Mouse (Mus musculus) cortical plate, adult 2 months (tissue): Measurements from ENCODE around the gene Magi1. TPM values are rescaled to one million over a fixed set of nuclear protein-coding genes. Genes with fewer than 3 reads are reported as not detected.

Experiments used
- H3K27ac ChIP-seq: fragments of 200-500 bp; 2 replicates; pipeline ENCODE4 v1.5.1; 2012; ENCODE audit warnings: low read length, control low read depth, inconsistent platforms; ENCODE audit not compliant: insufficient read depth
- H3K4me1 ChIP-seq: fragments of 200-500 bp; 2 replicates; pipeline ENCODE4 v1.6.1; 2011; ENCODE audit warnings: low read length; ENCODE audit not compliant: control insufficient read depth, insufficient read depth
- H3K4me3 ChIP-seq: fragments of 200-500 bp; 2 replicates; pipeline ENCODE4 v1.5.1; 2011; ENCODE audit warnings: mild to moderate bottlenecking, low read length, control low read depth; ENCODE audit not compliant: insufficient read depth
- CTCF ChIP-seq: fragments of 200-500 bp; IDR thresholded peaks from 2 replicates; pipeline ENCODE4 v1.5.1; 2011; ENCODE audit warnings: mild to moderate bottlenecking, control low read depth, low read length; ENCODE audit not compliant: insufficient read depth; ENCODE audit errors: extremely low read depth
- POLR2A ChIP-seq: fragments of 200-500 bp; IDR thresholded peaks from 2 replicates; pipeline ENCODE4 v1.6.1; 2011; ENCODE audit warnings: mild to moderate bottlenecking, low read length, control low read depth; ENCODE audit not compliant: insufficient read depth; ENCODE audit errors: extremely low read depth
- polyA plus RNA-seq: library from polyadenylated mRNA; depleted of rRNA; stranded (reverse); fragments of >200 nt; gene quantifications from 2 replicates; pipeline ENCODE4 v1.2.3, GENCODE M21; 2012

The Magi1 gene
- polyA plus RNA-seq, 1 experiment, result 39.5 TPM

DNA sequence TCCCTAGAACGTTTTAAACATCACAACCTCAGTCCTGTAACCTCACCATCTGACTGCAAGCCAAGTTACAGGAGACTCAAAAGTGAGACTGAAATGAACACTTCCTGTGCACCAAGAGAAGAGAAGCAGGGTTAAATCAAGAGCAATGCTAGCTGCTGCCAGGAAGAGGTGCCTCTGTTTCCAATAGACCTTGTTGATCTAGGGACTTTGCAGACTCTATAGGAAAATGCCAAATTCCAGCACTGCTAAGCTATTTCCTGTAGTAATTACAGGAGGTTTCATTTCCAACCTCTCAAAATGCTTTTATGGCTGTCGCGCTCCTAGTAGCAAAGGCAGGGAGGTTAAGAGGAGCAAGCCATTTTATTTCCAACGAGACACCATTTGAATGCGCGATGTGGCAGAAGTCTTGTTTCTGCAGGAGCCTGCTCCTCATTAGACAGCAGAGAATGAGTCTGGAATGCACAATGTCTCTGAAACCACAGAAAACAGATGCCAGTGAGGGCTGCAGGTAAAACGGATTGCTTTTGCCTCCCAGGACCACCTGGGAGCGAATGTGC, 222.2 kb downstream of the Magi1 start:
- no peak overlapping the region for H3K27ac ChIP-seq
- TF ChIP-seq CTCF (no peak), POLR2A (no peak)
- H3K4me1 ChIP-seq, result no peaks in the 10 kb centered on the region
- H3K4me3 ChIP-seq, result no peak overlapping the region

DNA sequence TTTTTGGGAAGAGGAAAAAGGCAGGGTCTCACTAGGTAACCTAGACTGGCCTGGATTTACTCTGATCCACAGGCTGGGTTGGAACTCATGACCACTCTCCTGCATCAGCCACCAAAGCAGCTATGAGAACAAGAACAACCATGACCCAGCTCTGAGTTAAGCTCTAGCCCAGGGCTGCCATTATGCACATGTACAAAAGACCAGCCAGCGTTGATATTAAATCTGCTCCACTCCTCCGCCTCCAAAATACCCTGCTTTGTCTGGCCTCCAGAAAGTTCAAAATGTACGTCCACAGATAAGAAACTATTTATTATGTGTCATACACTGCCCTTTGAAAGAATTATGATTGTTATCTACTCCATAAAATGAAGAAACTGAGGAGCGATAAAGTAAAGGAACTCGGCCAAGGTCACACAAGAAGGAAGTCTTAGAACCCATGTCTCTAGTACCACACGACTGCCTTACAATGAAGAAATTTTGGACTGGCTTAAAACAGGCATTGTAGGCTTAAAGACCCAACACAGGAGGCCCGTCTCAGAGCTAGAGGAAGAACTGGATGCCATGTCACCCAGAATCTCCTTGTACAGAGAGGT, 223.0 kb downstream of the Magi1 start:
- Histone ChIP-seq H3K27ac (no peak overlapping the region), H3K4me3 (no peak overlapping the region), H3K4me1 (no peaks in the 10 kb centered on the region)
- TF ChIP-seq CTCF (no peak), POLR2A (no peak)

DNA sequence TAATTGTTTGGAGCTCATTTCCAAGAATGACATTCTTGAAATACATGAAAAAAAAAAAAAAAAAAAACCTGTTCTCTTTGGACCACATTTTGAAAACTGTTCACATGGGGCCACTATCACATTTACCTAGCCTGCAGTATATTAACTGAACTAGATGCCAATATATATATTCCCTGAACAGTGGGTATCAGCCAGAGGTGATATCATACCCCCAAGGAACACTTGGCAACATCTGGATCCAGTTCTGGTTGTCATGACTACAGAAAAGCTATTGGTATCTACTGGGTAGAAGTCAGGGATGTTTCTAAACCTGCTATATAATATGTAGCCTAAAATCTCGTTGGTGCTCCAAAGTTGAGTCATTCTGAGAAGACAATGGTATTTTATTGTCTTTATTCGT, 224.6 kb downstream of the Magi1 start:
- H3K4me3 ChIP-seq, result no peak overlapping the region
- TF ChIP-seq POLR2A (no peak), CTCF (no peak)
- H3K4me1 ChIP-seq, result no peaks in the 10 kb centered on the region
- no peak overlapping the region for H3K27ac ChIP-seq

DNA sequence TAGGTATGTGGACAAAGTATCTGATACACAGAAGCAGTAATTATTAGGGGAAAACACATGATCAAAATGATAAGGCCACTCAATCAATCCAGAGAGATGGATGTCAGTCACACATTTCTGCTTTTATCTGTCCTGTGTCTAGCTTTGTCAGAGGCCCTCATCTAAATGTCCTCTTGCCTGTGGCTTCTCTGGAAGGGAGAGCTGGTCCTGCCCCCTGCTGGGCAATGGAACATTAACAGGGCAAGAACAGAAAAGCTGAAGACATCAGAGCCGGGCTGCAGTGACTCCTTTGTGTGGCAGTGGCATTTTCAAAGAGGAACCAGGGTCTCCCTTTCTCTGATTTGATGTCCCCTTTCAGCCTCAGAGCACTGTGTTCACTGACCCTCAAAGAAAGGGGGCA, 229.8 kb downstream of the Magi1 start:
- H3K4me1 ChIP-seq, result no peaks in the 10 kb centered on the region
- H3K4me3 ChIP-seq, result no peak overlapping the region
- H3K27ac ChIP-seq, result no peak overlapping the region
- TF ChIP-seq CTCF (peak; percentile 71), POLR2A (no peak)

DNA sequence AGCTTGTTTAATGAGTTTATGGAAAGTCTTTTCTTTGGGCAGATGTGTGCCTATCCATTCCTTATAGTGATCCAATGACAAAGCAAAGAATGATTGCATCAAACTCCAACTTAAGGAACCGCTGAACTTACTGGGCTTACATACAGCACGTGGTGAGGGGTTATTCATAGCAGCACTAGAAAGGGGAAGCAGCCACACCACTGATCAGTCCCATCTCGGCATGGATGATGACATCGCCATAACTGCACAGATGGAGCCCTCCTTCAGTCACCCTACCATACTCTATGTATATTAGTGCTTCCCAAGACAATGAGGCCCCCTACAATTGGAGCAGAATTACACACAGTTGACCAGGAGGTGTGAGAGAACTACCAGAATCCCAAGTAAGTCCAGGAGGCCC, 238.5 kb downstream of the Magi1 start:
- TF ChIP-seq CTCF, result no peak
- TF ChIP-seq POLR2A, result no peak
- H3K4me1 ChIP-seq, result no peaks in the 10 kb centered on the region
- no peak overlapping the region for H3K4me3 ChIP-seq
- no peak overlapping the region for H3K27ac ChIP-seq

DNA sequence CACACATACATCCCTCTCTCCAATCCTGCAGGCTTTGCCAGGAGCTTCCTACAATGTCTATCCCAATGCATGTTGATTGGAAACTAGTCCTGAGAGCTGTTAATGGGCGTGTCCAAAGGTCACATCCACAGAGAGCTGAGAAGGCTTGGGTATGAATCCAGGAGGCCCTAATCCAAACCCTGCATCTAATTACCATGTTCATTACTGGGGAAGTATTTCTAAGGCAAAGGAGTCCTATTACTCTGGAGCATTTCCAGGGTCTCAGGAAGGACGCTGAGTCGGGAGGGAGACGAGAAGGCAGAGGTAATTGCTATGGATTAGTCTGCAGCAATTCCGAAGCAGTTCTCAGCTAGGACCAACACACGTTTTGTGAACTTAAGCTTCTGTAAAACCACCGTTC, 240.3 kb downstream of the Magi1 start:
- Histone ChIP-seq H3K4me3 (no peak overlapping the region), H3K27ac (no peak overlapping the region), H3K4me1 (no peaks in the 10 kb centered on the region)
- no peak for TF ChIP-seq POLR2A
- no peak for TF ChIP-seq CTCF

DNA sequence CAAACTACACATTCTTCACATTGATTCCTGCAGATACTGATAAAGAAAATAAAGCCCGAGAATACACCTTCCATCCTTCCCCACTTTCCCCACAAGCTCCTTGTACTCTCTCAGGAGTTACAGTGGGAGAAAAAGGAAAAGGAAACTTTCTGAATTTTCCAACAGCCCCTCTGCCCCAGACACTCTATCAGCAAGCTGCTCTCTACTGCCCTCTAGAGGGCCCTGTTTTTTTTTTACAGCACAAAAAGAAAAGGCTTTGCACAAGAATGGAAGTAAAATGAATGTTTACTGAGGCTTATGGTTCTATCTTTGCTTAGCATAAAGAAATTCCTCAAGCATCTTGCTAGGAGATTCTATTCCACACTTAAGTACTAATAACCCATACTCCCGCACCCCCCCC, 243.6 kb downstream of the Magi1 start:
- TF ChIP-seq POLR2A (no peak), CTCF (peak; percentile 45; the same call in 1 of the 2 replicates)
- Histone ChIP-seq H3K27ac (no peak overlapping the region), H3K4me3 (no peak overlapping the region), H3K4me1 (no peaks in the 10 kb centered on the region)

DNA sequence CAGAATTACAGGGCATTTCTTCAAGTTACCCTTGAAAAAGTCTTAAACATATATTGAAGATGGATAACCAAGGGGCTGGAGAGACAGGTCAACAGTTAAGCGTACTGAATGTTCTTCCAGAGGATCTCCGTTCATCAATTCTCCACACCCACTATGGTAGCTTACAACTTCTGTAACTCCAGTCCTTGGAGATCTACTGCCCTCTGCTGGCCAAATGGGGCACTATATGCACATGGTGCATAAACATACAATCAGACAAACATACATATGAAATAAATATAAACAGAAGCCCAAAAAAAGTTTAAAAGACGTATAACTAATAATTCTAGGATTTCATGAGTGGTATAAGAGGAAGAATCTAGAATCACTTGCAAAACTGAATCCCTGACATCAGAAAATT, 244.8 kb downstream of the Magi1 start:
- no peaks in the 10 kb centered on the region for H3K4me1 ChIP-seq
- TF ChIP-seq CTCF (0 out of 2 replicates have a peak, but pooled peaks have one; percentile 11), POLR2A (no peak)
- H3K27ac ChIP-seq, result no peak overlapping the region
- no peak overlapping the region for H3K4me3 ChIP-seq

DNA sequence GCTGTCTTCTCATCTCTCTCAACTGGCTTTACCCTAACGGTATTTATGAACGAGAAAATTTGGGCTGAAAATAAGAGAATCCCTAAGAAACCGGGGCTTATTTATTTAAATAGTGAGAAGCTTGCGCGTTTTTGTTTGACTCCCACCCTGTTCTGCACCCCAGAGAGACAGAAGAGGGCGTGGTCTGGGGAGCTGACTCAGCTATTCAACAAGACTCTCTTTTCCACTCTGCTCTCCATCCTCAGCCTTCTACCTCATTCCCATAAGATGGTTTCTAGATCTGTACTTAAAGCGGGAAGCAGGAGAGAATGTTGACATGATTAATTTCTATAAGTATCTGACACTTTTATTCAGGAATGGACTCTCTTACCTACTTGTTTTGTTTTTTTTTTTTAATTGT, 247.2 kb downstream of the Magi1 start:
- H3K4me3 ChIP-seq, result no peak overlapping the region
- no peak overlapping the region for H3K27ac ChIP-seq
- H3K4me1 ChIP-seq, result no peaks in the 10 kb centered on the region
- TF ChIP-seq POLR2A (no peak), CTCF (no peak)

DNA sequence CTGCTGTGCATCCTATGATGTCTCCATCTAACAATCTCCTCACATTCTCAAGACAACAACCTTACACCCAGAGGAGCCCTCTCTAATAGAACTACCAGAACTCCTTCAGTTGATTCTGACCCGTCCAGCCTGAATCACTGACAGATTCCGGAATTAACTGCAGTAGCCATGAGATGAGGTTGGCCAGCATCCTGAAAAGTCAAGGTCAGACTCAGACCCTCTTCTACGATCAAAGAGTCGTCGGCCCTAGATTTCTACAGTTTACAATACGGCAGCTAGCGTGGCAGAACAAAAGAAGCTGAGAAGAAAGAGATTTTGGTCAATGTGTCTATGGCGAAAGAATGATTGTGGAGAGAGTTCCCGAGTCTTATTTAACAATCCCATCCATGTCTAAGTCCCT, 257.4 kb downstream of the Magi1 start:
- no peak overlapping the region for H3K4me3 ChIP-seq
- no peak for TF ChIP-seq POLR2A
- no peak for TF ChIP-seq CTCF
- H3K27ac ChIP-seq, result no peak overlapping the region
- no peaks in the 10 kb centered on the region for H3K4me1 ChIP-seq
